Mouse (Mus musculus) brain, adult 2 months (tissue): Measurements from ENCODE around the gene Hip1r.

Experiments used
- DNase-seq: peaks from one replicate; pipeline ENCODE4 v3.0.0; 2011; ENCODE audit warnings: low read depth, low spot score

Gene Hip1r

DNA sequence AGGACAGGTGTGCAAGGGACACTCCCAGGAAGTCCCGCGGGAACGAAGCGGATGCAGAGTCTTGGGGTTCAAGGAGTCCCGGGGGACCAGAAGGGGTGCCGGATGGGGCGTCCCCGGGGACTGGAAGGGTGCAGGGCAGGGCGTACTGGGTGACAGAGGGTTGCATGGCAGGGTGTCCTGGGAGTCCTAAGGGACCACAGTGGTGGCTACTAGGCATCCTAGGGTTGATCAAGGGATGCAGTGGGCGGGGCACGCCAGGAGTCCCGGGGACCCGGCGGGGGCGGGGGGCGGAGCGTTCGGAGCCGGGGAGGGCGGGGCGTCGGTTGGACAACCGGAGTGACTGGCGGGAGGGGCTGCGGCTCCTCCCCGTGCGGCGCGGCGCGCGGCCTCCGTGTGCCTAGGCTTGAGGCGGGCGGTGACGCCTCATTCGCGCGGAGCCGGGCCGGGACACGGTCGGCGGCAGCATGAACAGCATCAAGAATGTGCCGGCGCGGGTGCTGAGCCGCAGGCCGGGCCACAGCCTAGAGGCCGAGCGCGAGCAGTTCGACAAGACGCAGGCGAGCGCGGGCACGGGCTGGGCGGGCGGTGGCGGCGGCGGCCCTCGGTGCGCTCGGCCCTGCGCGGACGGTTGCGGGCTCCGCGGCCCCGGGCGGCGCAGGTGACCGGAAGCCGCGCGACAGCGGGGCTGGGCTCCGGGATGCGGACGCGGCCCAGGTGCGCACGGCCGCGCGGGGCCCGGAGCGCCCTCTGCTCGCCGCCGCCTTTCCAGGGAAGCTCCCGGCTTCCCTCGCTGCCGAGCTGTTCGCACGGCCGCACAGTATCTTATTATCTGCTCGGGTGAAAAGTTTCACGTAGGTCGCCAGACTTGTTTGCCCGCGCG, at the start of gene Hip1r:
TSS of gene Hip1r (plus strand) at position 330 of the 880 bp plus-strand sequence.
- peak; percentile 84 for DNase-seq

DNA sequence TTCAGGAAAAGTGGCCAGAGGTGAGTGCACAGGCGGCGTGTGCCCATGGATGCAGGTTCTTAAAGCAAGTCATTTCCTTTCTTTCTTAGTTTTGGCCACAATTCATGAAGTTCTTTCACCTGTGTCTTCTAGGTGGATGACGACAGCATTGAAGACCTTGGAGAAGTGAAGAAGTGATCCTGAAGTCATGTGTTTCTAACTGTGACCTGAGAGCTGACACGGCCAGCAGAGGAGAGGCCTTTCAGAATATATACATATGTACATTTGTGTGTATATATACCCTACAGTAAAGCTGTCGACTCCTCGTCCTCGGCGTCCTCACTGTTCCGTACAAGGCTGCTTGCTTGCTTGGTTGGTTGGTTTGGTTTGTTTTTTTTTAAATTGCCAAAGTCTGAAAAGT, 46.3 kb upstream of the Hip1r start, which contains the start of gene Gm43518:
TSS of gene Gm43518 (plus strand) at position 301 of the 400 bp plus-strand sequence.
- DNase-seq, result no peak

DNA sequence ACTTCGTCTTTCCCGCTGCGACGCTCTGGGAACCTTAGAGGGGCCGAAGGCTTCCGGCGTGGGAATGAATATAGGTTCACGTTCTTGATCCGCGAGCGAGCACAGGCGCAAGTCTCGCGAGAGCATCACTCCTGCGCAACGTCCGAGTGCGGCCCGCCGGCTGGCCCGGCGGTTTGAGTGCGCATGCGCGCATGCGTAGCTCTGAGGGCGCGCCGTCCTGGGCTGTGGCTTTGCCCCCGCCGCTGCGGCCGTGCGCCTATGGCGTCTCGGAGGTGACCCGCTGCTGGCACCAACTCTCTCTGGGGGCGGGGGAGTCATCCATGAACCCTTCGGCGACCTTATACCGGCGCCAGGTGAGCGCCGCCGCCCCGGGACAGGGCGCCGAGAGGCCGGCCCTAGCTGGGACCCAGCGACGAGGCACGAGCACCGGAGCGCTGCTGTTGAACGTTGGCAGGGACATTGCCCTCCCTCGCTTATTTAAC, 42.9 kb upstream of the Hip1r start, which contains the start of gene Ccdc62:
TSS of gene Ccdc62 (plus strand) at position 172 of the 482 bp plus-strand sequence.
- peak; percentile 98 for DNase-seq

DNA sequence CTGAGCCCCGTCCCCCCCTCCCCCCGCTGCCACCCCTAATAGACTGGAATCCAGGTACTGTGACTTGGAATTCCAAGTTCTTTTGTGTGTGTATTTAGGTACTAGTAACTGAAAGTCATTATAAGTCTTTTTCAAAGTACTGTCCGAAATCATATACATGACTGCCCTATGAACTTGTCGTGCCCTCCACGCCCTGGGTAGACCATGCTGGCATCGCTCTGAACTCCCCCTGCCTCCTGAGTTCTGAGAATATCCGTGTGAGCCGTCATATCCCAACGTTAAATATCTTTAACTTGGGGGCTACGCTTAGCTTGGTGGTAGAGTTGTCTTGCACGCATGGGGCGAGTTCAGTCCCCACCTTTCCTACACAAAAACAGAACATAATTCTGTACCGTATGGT, 42.3 kb upstream of the Hip1r start:
- no peak for DNase-seq

DNA sequence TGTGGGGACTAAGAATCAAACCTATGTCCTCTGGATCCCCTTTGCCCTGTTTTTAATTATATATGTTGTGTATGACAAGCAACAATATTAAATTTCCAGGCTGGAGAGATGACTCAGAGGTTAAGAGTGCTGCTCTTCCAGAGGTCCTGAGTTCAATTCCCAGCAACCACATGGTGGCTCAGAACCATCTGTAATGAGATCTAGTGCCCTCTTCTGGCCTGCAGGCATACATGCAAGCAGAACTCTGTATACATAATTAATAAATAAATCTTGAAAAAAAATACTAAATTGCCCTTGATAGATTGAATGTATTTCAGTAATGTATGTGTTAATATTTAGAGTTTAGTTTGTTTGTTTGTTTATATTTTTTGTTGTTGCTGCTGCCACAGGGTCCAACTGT, 40.5 kb upstream of the Hip1r start:
- no peak for DNase-seq

DNA sequence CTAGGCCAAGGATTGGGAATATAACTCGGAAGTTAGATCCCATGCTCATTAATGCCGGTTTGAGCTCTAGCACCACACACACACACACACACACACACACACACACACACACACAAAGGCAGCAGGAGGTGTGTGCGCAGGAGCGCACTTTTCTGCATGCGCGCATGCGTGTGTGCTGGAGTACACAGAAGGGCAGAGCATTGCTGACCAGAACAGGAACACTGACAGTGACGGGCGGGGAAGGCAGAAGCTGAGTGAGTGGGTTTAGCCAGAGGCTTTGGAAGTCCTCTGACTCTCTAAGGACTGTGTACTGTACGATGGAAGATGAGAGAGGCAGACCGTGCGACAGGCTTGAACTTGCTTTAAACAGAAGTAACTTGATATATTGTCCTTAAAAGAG, 39.9 kb upstream of the Hip1r start:
- no peak for DNase-seq

DNA sequence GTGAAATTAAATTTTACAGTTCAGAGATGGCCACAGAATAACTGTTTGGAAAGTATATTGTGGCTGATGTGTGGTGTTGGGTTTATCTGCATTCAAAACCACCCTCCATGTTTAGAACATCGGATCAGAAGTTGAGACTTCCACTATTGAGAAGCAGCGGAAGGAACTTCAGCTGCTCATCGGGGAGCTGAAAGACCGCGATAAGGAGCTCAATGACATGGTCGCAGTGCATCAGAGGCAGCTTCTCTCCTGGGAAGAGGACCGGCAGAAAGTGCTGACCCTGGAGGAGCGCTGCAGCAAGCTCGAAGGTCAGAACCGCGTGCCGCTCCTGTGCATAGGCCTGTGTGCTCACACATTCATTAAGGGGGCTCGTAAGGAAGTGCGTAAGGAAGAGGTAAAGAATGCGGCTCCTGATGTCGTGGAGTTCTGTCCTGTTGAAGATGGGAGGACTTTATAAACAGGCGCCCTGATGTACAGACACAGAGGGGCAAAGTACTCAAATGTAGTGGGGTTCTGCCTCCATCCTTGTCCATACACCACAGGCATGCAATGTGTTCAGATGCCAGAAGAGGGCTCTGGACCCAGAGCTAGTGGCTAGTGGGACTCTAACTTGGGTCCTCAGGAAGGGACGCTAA, 39.4 kb upstream of the Hip1r start:
- DNase-seq, result peak; percentile 34

DNA sequence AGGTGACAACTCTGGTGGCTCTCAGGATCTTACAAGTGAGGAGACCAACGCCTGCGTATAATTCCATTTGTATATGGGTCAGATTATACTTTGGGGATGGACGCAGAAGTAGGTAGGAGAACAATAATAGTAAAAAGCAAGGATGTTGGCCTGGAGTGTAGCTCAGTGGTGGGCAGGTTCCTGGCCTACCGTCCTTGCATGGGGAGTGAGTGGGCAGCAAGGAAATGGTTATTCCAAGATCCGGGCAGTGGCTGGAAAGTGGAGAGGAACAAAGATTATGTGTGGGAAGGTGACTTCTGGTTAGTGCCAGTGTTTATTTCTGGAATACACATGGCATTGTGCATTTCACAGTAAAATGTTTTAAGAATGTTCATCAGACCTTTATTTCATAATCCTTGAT, 37.5 kb upstream of the Hip1r start:
- peak; percentile 58 for DNase-seq

DNA sequence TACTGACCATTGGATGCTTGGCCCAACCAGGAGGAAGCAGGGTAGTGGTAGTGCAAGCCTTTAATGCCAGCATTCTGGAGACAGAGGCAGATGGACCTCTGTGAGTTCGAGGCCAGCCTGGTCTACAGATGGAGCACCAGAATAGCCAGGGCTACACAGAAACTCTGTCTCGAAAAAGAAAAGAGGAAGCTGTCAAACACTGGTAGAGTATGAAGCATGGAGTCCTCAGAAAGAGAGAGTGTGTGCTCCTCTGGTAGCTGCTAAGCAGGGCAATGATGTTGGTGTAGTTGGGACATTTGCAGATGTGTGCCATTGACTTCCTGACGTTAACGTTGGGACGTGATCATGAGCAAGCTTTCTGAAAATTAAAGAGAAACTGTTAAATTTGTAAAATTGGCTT, 34.9 kb upstream of the Hip1r start:
- DNase-seq, result no peak

DNA sequence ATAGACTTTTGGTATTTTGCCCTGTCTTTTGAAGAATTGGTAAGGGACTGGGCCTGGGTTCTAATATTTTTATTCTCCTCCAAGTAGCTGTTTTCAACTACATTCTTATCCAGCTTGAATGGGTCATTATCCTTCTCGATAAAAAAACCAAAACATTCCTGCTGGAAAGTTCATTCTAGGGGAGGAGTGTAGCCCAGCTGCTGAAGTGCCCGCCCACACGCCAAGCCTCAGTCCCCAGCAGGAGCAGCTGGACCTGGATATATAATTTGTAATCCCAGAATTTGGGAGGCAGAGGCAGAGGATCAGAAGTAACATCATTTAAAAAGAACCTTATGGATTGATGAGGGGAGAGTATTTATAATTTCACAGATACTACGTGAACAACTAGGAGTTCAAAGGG, 26.9 kb upstream of the Hip1r start:
- no peak for DNase-seq

DNA sequence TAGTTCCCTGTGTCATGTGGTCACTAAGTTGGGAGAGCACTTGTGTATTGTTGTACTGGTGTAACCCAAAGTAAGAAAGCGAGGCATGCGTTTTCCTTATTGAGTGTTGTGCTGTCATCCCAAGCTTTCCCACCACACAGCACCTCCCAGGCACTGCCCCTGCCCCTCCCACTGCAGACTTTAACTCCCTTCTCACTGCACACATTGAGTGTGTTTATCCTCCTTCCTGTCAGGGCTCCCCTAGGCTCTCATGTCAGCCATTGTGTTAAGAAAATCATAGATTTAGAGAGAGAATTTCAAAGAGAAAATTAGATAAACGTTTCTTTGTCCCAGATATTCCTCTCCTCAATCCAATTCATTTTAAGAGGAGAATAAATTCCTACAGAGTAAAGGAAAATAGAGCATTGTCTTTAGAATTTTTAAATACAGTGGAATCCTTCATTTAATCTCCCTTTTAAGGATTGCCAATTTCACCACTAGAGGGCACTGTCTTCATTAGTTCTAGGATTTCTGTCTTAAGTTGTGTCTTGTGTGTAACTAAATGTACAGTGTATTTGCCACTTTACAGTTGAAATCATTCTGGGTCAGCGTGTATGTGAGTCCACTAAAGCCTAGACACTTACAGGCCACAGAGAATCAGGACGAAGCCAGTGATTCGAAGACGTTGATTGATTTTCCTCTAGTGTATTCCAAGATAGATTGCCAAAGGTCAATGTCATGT, 26.2 kb upstream of the Hip1r start:
- peak; percentile 88 for DNase-seq

DNA sequence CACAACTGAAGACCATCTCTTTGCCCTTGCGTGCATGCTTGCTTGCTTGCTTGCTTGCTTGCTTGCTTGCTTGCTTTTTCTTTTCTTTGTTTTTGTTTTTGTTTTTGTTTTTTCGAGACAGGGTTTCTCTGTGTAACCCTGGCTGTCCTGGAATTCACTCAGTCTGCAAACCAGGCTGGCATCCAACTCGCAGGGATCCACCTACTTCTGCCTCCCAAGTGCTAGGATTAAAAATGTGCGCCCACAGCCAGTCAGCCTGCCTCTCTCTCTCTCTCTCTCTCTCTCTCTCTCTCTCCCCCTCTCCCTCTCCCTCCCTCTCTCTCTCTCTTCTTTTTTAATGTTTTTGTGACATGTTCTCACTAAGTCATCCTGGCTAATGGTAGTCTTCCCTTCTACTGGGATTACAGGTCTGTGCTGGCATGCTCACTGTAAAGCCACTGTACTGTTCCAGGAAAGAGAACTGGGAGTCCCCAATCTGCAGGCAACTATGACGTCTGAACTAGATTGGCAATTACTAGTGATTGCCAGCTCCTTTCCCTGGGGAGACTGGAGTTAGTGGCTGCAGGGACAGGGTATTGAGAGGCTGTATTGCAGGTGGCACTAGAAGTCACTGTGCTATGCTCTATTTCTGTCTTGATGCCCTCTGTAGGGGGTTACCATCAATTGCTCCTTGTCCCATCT, 20.9 kb upstream of the Hip1r start:
- DNase-seq, result peak; percentile 82

DNA sequence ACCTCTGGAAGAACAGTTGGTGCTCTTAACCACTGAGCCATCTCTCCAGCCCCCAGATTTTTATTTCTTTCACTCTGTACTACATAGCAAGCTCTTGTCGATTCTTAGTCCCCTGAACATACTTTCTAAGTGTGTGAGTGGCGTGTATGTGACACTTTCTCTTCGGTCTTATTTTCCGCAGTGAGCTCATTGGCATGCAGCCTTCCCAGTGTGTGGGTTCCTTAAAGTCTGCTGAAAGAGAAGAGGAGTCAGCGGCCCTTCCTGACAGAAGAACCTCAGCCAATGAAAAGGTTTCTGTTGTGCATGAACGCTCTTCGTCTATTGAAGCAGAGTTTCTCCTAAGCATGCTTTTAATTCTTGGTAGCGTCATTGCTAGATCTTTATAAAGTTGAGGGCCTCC, 16.2 kb upstream of the Hip1r start:
- DNase-seq, result peak; percentile 60

DNA sequence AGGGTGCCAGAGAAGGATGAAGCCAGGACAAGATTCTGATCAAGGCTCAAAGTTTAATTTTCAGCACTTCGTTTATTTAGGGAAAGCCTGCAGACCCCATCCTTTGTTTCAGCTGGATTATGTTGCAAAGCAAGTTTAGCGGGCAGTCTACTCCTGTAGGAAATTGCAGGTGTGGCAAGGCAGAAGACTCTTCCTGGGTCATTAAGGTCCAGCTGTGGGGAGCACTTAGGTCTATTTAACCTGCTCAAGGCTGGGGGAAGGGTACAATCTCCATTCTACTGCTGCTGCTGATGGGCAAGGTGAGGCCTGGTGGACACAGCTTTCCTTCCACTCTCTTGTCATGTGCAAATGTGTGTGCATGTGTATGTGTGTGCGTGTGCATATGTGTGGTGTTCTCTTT, 14.4 kb upstream of the Hip1r start:
- no peak for DNase-seq

DNA sequence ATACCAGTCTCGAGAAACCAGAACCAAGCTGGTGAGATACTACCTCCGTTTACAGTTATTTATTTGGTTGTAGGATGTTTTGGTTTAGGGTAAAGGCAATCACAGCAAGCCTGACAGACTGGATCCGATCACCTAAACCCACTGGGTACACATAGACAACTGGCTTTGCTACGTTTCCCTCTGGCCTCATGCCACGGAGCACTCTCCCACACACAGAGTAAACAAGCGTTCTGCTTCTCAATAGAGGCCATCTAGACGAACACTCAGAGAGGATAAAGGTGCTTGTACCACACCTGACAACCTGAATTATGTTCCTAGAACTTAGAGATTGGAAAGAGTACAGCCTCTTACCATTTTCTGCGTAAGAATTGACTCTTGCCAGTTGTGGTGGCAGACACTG, 13.3 kb upstream of the Hip1r start:
- DNase-seq, result no peak

DNA sequence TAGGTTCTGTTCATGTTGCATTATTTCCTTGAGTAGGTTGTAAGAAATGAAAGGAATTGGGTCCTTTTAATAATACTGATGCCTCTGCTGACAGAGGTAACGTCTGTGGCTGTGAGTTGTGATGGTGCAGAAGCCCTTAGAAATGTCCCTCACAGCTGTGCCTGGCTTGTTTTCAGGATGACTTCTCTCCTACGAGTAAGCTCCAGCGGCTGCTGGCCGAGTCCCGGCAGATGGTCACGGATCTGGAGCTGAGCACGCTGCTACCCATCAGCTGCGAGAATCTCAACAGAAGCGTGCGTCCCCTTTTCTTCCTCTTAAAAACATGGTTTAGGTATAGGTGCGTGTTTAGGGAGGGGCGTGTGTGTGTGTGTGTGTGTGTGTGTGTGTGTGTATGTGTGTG, 12.4 kb upstream of the Hip1r start:
- peak; percentile 42 for DNase-seq

DNA sequence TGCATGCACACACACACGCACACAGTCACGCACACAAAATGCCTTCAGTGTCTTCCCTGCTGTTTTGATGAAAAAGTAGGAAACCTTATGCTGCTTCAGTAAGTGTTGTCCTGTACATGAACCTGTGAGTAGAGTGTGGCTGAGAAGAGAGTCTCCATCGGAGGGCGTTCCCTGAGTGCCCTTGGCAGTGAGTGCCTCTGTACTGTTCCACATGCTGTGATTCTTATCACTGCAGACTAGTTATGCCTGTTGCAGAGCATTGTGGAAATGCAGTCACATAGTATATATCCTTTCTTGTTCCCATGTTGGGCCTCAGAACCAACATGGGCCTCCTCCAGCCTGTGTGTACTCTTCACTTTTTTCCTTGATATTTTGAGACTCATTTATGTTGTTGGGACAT, 9.2 kb upstream of the Hip1r start:
- DNase-seq, result no peak

DNA sequence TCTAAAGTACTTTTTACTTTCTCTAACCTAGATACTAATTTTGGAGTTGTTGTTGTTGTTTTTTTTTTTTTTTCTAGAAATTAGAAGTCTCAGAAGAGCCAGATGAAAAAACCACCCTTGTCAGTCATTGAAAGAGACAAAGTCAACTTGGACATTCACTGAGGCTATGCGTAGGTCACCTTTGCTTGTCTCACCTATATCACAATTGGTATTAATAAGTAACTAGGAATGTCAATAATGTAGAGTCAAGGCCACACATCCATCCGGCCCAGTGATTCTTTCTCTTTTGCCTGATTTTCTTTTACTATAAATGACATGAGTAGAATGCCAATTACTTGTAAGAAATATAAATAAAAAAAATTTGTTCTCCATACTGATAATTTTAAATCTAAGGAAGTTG, 6.7 kb upstream of the Hip1r start:
- DNase-seq, result no peak

DNA sequence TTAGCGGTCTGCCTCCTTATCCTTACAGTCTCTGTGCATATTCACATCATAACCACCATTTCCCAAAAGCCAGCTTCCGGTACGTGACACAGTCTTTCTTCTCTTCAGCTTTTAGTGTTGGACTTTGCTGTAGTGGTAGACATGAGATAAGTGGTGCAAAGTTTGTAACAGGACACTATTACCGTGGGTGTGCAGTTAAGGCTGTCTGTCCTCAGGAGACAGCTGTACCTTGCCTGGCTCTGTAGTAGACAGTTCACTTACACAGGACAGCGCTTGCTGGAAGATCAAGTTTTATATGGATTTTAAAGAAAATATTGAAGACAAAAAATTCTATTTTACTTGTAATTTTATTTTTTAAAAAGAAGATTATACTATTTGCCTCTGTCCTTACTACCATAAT, 5.0 kb upstream of the Hip1r start:
- no peak for DNase-seq

DNA sequence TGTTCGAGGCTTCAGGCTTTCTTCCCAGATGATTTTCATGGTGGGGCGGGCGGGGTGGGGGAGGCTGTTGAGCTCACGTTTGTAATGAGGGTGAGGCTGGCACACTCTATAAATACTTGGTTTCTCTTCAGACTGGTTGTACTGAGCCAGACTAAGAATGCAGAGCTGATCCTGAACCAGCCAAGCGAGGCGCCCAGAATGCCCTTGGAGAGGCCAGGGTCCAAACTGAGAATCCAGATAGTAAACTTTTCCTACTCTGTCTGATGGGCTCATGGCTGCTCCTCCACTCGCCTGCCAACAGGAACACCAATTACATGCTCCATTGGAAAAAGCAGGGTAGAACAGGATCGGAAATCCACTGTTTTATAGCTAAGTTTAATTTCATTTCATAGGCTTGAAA, 4.2 kb upstream of the Hip1r start:
- no peak for DNase-seq

DNA sequence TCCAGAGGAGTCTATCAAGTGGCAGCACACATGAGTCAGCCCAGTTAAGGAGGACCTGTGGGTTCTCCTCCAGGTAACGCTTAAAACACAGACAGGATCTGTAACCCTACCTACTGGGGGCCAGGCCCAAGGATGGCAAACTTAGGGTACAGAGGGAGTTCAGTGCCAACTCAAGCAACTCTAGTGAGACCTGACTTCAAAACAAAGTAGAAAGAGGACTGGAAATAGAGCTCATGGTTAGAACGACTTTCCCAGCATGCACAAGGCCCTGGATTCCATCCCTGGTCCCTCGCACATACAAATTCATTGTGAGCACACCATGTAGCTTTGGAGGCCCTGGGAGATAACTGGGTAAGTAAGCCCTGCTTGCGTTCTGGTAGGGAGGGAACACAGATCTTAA, 2.9 kb upstream of the Hip1r start:
- no peak for DNase-seq

DNA sequence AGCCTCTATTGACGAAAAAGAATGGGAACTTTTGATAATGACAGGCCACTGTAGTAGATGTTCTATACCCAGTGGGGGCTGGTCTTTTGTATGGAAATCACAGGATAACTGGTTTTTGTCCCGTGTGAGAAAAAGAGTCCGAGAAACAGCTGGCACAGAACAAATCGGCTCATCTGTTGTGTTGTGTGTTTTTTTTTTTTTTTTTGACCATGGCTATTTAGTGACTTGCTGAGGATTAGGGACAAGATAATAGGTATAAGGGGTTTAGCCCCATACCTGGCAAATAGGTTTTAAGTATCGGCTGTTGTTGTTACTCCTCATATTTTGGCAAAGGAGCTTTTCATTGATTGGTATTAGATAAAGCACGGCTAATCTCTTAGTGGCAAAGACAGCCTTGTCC, 975 bp upstream of the Hip1r start:
- DNase-seq, result no peak
